Mouse (Mus musculus) large intestine, adult 2 months (tissue): ENCODE measurements at regions not wholly inside any gene's neighbourhood (a gene's known extent, or its start where the extent isn't known, plus 50 kb on each side); places are given as distances from the start of the nearest gene placed in this dataset.

Source experiments
- DNase-seq: peaks from one replicate; pipeline ENCODE4 v3.0.0-alpha.2; 2012; ENCODE audit warnings: low read depth, low spot score
- WGBS: fragments of 180-500 bp; shearing (Covaris S2); methylation state at CpG from one replicate; pipeline ENCODE4 v1.1.7; 2018; 5-methylcytosine and 5-hydroxymethylcytosine counted together

GRCm38 (mm10) chr11:45058658-45059057 is 441.5 kb downstream of the Ebf1 start:
- DNase-seq: no peak
- WGBS: 65% methylated on average over 1 of the region's 1 CpGs

GRCm38 (mm10) chr11:45066592-45066991 is 449.5 kb downstream of the Ebf1 start:
- 69% methylated on average over 3 of the region's 3 CpGs for WGBS
- DNase-seq: no peak

- no peak for DNase-seq
- WGBS: 77% methylated on average over 1 of the region's 1 CpGs
Measured at GRCm38 (mm10) chr11:45070280-45070679, 453.2 kb downstream of the Ebf1 start.

- DNase-seq: no peak
- WGBS: 84% methylated on average over 2 of the region's 2 CpGs
Measured at GRCm38 (mm10) chr11:45071195-45071594, 454.1 kb downstream of the Ebf1 start.

GRCm38 (mm10) chr11:45084506-45085037 is 467.5 kb downstream of the Ebf1 start:
- 63% methylated on average over 4 of the region's 4 CpGs for WGBS
- no peak for DNase-seq

GRCm38 (mm10) chr11:45085145-45085544 is 468.0 kb downstream of the Ebf1 start:
- DNase-seq: no peak

- DNase-seq: no peak
- 56% methylated on average over 5 of the region's 5 CpGs for WGBS
Measured at GRCm38 (mm10) chr11:45087186-45087915, 470.2 kb downstream of the Ebf1 start.

- DNase-seq: no peak
- 76% methylated on average over 1 of the region's 1 CpGs for WGBS
Measured at GRCm38 (mm10) chr11:45088286-45088685, 471.2 kb downstream of the Ebf1 start.

- 70% methylated on average over 3 of the region's 3 CpGs for WGBS
Measured at GRCm38 (mm10) chr11:45089561-45089960, 472.4 kb downstream of the Ebf1 start.

GRCm38 (mm10) chr11:45103498-45104336 is 486.6 kb downstream of the Ebf1 start:
- 67% methylated on average over 12 of the region's 12 CpGs for WGBS
- DNase-seq: no peak

More at GRCm38 (mm10) chr11:45089561-45089960, 472.4 kb downstream of the Ebf1 start:
- no peak for DNase-seq

GRCm38 (mm10) chr11:45116702-45117101 is 499.6 kb downstream of the Ebf1 start:
- no peak for DNase-seq

GRCm38 (mm10) chr11:45123276-45123675 is 506.2 kb downstream of the Ebf1 start:
- no peak for DNase-seq
- 67% methylated on average over 2 of the region's 2 CpGs for WGBS

More at GRCm38 (mm10) chr11:45116702-45117101, 499.6 kb downstream of the Ebf1 start:
- WGBS: 88% methylated on average over 1 of the region's 1 CpGs

GRCm38 (mm10) chr11:45136781-45137180 is 519.7 kb downstream of the Ebf1 start:
- 52% methylated on average over 2 of the region's 2 CpGs for WGBS
- no peak for DNase-seq

GRCm38 (mm10) chr11:45138351-45138975 is 521.3 kb downstream of the Ebf1 start:
- DNase-seq: no peak
- WGBS: 66% methylated on average over 4 of the region's 4 CpGs

GRCm38 (mm10) chr11:45140490-45140889 is 523.4 kb downstream of the Ebf1 start:
- 47% methylated on average over 1 of the region's 1 CpGs for WGBS
- DNase-seq: no peak

GRCm38 (mm10) chr11:45154070-45154469 is 537.0 kb downstream of the Ebf1 start:
- DNase-seq: no peak
- WGBS: 88% methylated on average over 6 of the region's 6 CpGs

- WGBS: 65% methylated on average over 8 of the region's 8 CpGs
Measured at GRCm38 (mm10) chr11:45154497-45154896, 537.4 kb downstream of the Ebf1 start.

GRCm38 (mm10) chr11:45155782-45156181 is 538.7 kb downstream of the Ebf1 start:
- WGBS: 53% methylated on average over 1 of the region's 1 CpGs
- no peak for DNase-seq

More at GRCm38 (mm10) chr11:45154497-45154896, 537.4 kb downstream of the Ebf1 start:
- no peak for DNase-seq

- DNase-seq: no peak
- WGBS: 26% methylated on average over 2 of the region's 2 CpGs
Measured at GRCm38 (mm10) chr11:45158282-45158681, 541.2 kb downstream of the Ebf1 start.

GRCm38 (mm10) chr11:45160871-45161270 is 543.8 kb downstream of the Ebf1 start:
- WGBS: 79% methylated on average over 8 of the region's 8 CpGs
- no peak for DNase-seq
